Mouse (Mus musculus) gastrocnemius, adult 18-20 months (tissue): ENCODE results near the gene Elob. TPM values are rescaled to one million over a fixed set of nuclear protein-coding genes. Genes with fewer than 3 reads are reported as not detected.

ENCODE experiments used
- DNase-seq: peaks from one replicate; pipeline ENCODE4 v3.0.0; 2021; ENCODE audit warnings: low spot score
- total RNA-seq, 2 experiments: library from RNA; stranded (reverse); gene quantifications; 2 replicates each; pipeline ENCODE4 v1.2.3; 2021

The Elob gene
- total RNA-seq, 2 experiments from 2014 or later: 394 to 418 TPM

DNA sequence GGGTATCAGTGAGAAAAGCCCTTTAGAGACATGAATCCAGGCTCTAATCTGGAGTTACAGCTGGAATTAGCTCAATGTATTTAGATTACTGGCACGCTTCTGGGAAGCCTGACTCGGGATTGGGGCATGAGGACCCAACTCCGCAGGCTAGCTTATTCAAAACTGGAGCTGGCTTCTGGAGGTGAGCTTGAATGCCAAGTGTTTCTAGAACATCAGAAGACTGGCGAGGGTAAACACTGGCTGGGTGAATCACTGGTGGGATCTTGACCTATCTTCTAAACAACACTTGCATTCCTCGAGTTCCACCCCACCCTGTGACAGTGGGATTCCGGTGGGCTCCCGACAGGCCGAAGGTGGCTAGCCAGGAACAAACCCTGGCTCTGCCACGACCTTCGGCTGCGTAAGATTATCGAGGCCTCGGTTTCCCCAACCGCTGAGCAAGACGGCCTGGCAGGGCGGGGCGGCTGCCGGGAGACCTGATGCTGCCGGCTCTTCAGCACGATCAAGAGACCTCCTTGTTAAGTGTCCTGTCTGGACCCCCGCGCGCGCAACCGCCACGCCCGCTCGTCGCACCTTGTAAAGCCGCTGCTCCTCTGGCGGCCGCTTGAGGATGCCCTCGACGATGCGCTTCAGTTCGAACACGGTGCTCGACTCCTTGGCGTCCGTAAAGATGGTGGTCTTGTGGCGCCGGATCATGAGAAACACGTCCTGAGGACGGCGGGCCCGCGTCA, 500 bp downstream of the Elob start:
- peak; percentile 42 for DNase-seq

GRCm38 (mm10) chr17:23825591-23825990, 3.3 kb downstream of the Elob start:
- no peak for DNase-seq

DNA sequence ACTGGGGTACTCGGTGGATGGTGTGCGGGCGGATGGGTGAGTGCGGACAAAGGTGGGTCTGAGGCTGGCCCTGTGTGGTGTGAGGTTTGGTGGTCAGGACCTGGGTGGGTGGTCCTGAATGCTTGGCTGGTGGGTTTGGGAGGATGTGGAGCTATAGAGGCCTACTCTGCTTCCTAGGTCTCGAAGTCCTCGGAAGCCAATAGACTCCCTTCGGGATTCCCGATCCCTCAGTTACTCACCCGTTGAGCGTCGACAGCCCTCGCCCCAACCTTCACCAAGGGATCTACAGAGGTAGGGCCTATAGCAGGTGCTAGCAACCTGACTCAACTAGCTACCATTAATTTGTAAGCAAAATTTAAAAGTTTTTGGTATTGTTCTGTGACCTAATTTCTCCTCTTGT, 5.3 kb downstream of the Elob start:
- no peak for DNase-seq

DNA sequence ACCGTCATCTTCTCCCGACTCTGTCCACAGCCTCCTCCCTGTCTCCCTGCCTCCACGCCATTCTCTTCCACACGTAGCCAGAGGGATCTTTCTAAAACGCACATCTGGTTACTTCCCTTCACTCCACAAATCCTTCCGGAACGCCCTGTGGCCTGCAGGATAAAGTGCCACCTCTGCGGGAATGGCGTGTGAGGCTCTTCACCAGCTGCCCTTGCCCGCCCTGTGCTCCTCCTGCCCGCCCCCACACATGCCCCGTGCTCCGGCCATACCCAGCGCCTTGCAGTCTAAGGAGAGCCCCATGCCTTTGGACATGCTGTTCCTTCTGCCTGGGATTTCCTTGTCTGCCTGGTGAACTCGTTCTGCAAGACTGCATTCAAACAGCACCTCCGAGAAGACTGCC, 5.9 kb downstream of the Elob start:
- no peak for DNase-seq

- DNase-seq: no peak
Measured at GRCm38 (mm10) chr17:23822094-23822493, 6.8 kb downstream of the Elob start.

DNA sequence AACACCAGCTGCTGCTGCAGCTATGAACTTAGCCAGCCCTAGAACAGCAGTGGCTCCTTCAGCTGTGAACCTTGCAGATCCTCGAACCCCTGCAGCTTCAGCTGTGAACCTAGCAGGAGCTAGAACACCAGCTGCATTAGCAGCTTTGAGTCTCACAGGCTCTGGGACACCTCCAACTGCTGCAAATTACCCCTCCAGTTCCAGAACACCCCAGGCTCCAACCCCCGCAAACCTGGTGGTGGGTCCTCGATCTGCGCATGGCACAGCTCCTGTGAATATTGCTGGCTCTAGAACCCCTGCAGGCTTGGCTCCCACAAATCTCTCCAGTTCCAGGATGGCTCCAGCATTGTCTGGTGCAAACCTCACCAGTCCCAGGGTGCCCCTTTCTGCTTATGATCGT, 8.2 kb downstream of the Elob start:
- DNase-seq: no peak

GRCm38 (mm10) chr17:23819235-23819634, 9.7 kb downstream of the Elob start:
- no peak for DNase-seq

DNA sequence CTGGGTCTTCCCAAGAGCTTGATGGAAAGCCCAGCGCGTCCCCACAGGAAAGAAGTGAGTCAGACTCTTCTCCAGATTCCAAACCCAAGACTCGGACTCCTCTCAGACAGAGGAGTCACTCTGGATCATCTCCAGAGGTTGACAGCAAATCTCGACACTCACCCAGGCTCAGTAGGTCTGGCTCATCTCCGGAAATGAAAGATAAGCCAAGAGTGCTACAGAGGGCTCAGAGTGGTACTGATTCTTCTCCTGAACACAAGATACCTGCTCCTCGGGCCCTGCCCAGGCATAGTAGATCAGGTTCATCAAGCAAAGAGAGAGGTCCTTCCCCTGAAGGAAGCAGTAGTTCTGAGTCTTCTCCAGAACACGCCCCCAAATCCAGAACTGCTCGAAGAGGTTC, 10.4 kb downstream of the Elob start:
- no peak for DNase-seq

GRCm38 (mm10) chr17:23815641-23816040, 13.3 kb downstream of the Elob start:
- DNase-seq: no peak

- no peak for DNase-seq
Measured at GRCm38 (mm10) chr17:23807918-23808317, 21.0 kb downstream of the Elob start.

- no peak for DNase-seq
Measured at GRCm38 (mm10) chr17:23806867-23807266, 22.1 kb downstream of the Elob start.

- no peak for DNase-seq
Measured at GRCm38 (mm10) chr17:23804426-23805085, 24.4 kb downstream of the Elob start.

GRCm38 (mm10) chr17:23803366-23804041, 25.4 kb downstream of the Elob start:
- DNase-seq: no peak

DNA sequence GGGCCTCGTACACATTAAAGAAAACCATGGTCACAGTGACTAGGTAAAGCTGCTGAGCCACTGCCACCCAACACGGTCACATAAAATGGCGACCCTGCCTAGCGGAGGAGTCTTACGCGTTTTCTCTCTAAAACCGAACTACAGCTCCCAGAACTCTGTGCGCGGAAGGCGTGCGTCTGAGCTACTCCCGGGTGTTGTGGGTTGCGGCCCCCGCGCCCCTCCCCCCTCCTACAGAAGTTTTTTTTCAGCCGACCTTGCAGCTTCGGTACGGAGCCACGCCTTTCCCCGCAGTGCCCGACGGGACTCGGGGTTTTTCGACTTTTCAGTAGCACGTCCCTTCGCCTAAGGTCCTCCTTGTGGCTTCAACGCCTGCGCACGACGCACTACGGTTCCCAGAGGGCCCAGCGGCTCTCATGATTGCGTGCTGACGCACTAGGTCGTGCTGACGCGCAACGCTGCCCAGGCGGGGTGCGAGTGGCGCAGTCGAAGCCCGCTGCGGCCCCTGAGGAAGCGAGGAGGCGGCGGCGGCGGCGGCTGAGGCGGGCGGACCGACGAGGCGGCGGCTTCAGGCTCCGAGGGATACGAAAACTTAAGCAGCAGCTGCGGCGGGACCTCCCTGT, 26.1 kb downstream of the Elob start:
- peak; percentile 98 for DNase-seq

- DNase-seq: no peak
Measured at GRCm38 (mm10) chr17:23801627-23802026, 27.3 kb downstream of the Elob start.

- no peak for DNase-seq
Measured at GRCm38 (mm10) chr17:23797316-23797715, 31.6 kb downstream of the Elob start.

- no peak for DNase-seq
Measured at GRCm38 (mm10) chr17:23795323-23795722, 33.6 kb downstream of the Elob start.

GRCm38 (mm10) chr17:23791079-23791357, 37.9 kb downstream of the Elob start:
- no peak for DNase-seq

DNA sequence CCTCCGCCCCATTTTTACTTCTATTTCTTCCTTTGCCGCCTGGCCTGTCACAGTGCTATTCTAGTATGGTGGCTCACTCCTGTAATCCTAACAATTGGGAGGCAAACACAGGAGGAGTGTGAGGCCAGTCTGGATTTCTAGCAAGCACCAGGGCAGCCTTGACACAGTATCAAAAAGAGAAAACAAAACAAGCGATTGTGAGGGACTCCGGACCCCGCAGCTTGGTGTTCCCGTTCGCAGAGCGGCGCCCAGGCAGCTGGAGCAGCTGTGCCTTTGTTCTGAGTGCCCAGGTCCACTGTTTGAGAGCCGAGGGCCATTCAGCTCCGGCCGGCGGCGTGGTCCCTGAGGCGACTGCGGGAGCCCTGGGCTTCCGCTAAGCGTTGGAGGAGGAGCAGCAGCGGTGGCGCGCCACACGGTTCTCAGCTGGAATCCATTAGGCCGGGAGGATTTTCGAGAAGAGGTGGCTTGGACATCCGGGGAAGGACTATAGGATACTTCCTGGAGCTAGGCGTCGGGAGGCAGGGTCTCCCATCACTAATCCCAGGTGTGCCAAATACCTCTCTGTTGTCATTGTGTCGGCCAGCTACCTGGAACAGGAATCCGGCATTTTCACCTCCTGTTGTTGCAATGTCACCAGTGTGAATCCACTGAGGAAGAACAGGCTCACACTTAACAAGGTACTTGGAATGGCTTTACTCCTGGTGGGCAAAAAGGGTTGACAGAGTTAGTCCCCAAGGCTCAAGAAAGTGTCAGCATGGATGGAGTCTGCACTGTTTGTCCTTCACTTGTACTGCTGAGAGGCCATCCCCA, 38.5 kb downstream of the Elob start, which contains the start of gene Srrm2:
Gene Srrm2, plus strand, starts transcription at position 264 of the 810 bp plus-strand sequence.
- peak; percentile 27 for DNase-seq

DNA sequence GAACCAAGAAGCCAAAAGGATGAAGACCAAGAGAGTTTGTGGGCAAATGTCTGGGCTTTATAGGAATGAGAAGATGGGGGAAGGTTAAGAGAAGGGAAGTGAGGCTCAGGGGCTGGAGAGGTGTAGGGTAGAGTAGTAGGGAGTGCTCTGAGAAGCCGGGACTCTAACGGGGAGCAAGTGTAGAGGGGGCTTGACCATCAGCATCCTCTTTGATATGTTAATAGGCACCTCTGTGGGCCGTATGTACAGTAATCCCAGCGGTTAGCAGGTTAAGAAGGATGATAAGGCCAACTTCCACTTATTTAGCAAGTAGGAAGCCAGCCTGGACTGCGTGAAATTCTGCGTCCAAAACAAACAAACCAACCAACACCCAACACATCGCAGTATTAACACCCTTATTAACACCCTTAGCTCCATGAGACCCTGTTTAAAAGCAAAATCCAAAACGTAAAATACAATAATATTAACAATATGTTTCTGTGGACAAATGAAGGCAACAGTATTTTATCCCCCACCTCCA, 39.1 kb downstream of the Elob start:
- no peak for DNase-seq

DNA sequence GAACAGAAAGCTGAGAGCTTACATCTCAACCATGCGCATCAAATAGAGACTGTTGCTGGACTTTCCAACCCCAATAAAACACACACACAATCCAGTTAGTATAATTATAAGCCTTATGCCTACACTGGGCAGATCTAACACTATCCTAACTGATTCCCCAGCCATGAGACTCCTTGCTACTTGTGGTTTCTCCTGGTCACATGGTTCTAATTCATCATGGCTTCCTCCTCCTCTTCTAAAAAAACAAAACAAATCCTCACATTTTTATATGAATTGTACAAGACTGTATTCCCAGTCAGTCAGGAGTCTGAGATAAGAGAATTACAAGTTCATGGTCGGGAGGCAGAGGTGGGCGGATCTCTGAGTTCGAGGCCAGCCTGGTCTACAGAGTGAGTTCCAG, 40.0 kb downstream of the Elob start:
- DNase-seq: no peak
